Mouse (Mus musculus) c-Kit-positive CD71-positive TER-119-positive erythroid progenitor cells, embryonic 14.5 days (primary cell): ENCODE data around the gene 1700020L24Rik.

Source experiments
- DNase-seq: peaks from one replicate; pipeline ENCODE4 v3.0.0-alpha.2; 2013; ENCODE audit warnings: low spot score

Gene 1700020L24Rik

GRCm38 (mm10) chr11:83473235-83474016 is 35.9 kb downstream of the 1700020L24Rik start:
- peak; percentile 35 for DNase-seq
